Mouse (Mus musculus) lung, embryonic 14.5 days (tissue): ENCODE data around the gene Slc16a5. TPM values are rescaled to one million over a fixed set of nuclear protein-coding genes. Genes with fewer than 3 reads are reported as not detected.

Source experiments
- ATAC-seq: fragments of 200-750 bp; cut with Nextera tagmentation; 2 replicates; pipeline ENCODE4 v1.8.0; 2017; ENCODE audit warnings: mild to moderate bottlenecking, moderate TSS enrichment, moderate library complexity; ENCODE audit not compliant: insufficient read depth
- DNase-seq: peaks from one replicate; pipeline ENCODE4 v3.0.0-alpha.2; 2015
- H3K27ac ChIP-seq: fragments of 300-500 bp; sonication (generic); 2 replicates; pipeline ENCODE4 v1.5.1; 2014; ENCODE audit warnings: low read depth, mild to moderate bottlenecking, moderate library complexity
- H3K27me3 ChIP-seq: fragments of 300-500 bp; sonication (generic); 2 replicates; pipeline ENCODE4 v1.6.1; 2014; ENCODE audit warnings: low read length, control low read depth; ENCODE audit not compliant: insufficient read depth
- H3K36me3 ChIP-seq: fragments of 300-500 bp; sonication (generic); 2 replicates; pipeline ENCODE4 v1.6.1; 2014; ENCODE audit warnings: control low read depth; ENCODE audit not compliant: insufficient read depth
- H3K4me1 ChIP-seq: fragments of 300-500 bp; sonication (generic); 2 replicates; pipeline ENCODE4 v1.6.1; 2014; ENCODE audit warnings: antibody characterized with exemption, control low read depth; ENCODE audit not compliant: insufficient read depth
- H3K4me2 ChIP-seq: fragments of 300-500 bp; sonication (generic); 2 replicates; pipeline ENCODE4 v1.6.1; 2014; ENCODE audit warnings: mild to moderate bottlenecking
- H3K4me3 ChIP-seq: fragments of 300-500 bp; sonication (generic); 2 replicates; pipeline ENCODE4 v1.5.1; 2014; ENCODE audit warnings: low read depth, low read length
- H3K9ac ChIP-seq: fragments of 300-500 bp; sonication (generic); 2 replicates; pipeline ENCODE4 v1.6.1; 2014
- H3K9me3 ChIP-seq: fragments of 300-500 bp; sonication (generic); 2 replicates; pipeline ENCODE4 v1.6.1; 2016; ENCODE audit warnings: low read depth, low read length, control low read depth
- CTCF ChIP-seq: IDR thresholded peaks from 2 replicates; pipeline ENCODE4 v1.5.1; 2016; ENCODE audit warnings: antibody characterized with exemption, low read depth
- WGBS: fragments of 180-500 bp; shearing (Covaris S2); extraction: QIAGEN DNeasy Blood & Tissue Kit; methylation state at CpG from one replicate; pipeline ENCODE4 v1.1.7; 2014; 5-methylcytosine and 5-hydroxymethylcytosine counted together
- polyA plus RNA-seq: library from polyadenylated mRNA; unstranded; fragments of >200 nt; fragmentation: Nextera tagmentation; extraction: Ambion mirVana; gene quantifications from 2 replicates; pipeline ENCODE4 v1.2.1, GENCODE M21; 2014

Slc16a5 gene
- polyA plus RNA-seq, 1 experiment from 2014 or later: 0.28 TPM

DNA sequence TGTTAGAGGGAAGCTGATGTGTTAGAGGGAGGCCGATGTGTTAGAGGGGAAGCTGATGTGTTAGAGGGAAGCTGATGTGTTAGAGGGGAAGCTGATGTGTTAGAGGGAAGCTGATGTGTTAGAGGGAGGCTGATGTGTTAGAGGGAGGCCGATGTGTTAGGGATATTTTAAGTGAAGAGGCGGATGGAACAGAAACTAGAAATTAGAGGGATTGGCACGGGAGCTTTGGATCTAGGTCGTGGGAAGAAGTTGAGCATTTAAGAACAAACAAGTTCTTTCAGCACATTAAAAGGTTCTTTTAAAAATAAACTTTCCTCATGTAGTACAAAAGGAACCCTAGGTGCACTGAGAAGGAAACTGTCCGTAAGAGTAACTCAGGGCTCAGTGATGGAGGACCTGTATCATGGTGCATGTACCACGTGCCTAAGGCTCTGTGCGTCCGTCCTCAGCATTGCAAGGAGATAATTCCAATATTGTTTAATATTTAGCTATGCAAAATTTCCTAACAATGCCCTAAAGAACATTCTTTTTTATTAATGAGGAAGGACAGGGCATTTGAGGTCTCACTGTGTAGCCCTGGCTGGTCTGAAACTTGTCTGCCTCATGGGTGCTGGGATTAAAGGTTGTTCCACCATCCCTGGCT is 16.1 kb downstream of the Slc16a5 start:
- TF ChIP-seq CTCF: no peak
- peaks cover 7% of the 10 kb centered on the region for H3K4me1 ChIP-seq
- DNase-seq (no peak), ATAC-seq (no peak)
- H3K36me3 ChIP-seq: no peaks in the 10 kb centered on the region
- H3K9ac ChIP-seq: no peak overlapping the region
- H3K9me3 ChIP-seq: no peaks in the 10 kb centered on the region
- no peaks in the 10 kb centered on the region for H3K27me3 ChIP-seq
- no peak overlapping the region for H3K4me3 ChIP-seq
- WGBS: 83% methylated on average over 9 of the region's 9 CpGs
- no peak overlapping the region for H3K27ac ChIP-seq
- no peak overlapping the region for H3K4me2 ChIP-seq

- no peak overlapping the region for H3K27ac ChIP-seq
- no peak overlapping the region for H3K4me2 ChIP-seq
- H3K27me3 ChIP-seq: no peaks in the 10 kb centered on the region
- 69% methylated on average over 6 of the region's 6 CpGs for WGBS
- DNase-seq (no peak), ATAC-seq (no peak)
- no peak overlapping the region; the same call in 1 of the 2 replicates for H3K9ac ChIP-seq
- H3K36me3 ChIP-seq: no peaks in the 10 kb centered on the region
- H3K4me3 ChIP-seq: no peak overlapping the region
- H3K9me3 ChIP-seq: no peaks in the 10 kb centered on the region
- no peak for TF ChIP-seq CTCF
- no peaks in the 10 kb centered on the region for H3K4me1 ChIP-seq
Measured at GRCm38 (mm10) chr11:115481553-115482259, 19.4 kb downstream of the Slc16a5 start.

GRCm38 (mm10) chr11:115483278-115483677 is 21.0 kb downstream of the Slc16a5 start:
- ATAC-seq (no peak), DNase-seq (no peak)
- no peak overlapping the region for H3K27ac ChIP-seq
- no peak for TF ChIP-seq CTCF
- no peaks in the 10 kb centered on the region for H3K4me1 ChIP-seq
- H3K27me3 ChIP-seq: no peaks in the 10 kb centered on the region
- H3K9ac ChIP-seq: no peak overlapping the region
- no peaks in the 10 kb centered on the region for H3K9me3 ChIP-seq
- no peaks in the 10 kb centered on the region for H3K36me3 ChIP-seq
- WGBS: 69% methylated on average over 11 of the region's 11 CpGs
- H3K4me3 ChIP-seq: no peak overlapping the region
- H3K4me2 ChIP-seq: no peak overlapping the region

DNA sequence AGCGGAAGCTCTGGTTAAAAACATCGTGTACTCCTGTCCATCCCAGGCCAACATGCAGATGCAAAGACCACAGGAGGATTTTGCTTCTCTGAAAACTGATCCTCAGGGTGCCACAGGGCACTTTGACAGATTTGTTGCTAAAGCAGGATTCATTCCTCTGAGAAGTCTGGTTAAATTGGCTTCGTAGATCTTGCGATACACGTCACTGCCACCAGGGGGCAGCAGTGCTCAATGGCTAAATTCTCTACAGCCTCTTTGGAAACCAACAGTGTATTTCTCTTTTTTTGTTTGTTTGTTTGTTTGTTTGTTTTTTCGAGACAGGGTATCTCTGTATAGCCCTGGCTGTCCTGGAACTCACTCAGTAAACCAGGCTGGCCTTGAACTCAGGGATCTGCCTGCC is 21.5 kb downstream of the Slc16a5 start:
- DNase-seq (peak; percentile 93), ATAC-seq (no peak)
- H3K4me3 ChIP-seq: no peak overlapping the region
- H3K4me2 ChIP-seq: no peak overlapping the region
- no peaks in the 10 kb centered on the region for H3K4me1 ChIP-seq
- H3K27me3 ChIP-seq: no peaks in the 10 kb centered on the region
- H3K27ac ChIP-seq: no peak overlapping the region
- no peaks in the 10 kb centered on the region for H3K9me3 ChIP-seq
- 18% methylated on average over 6 of the region's 6 CpGs for WGBS
- peak; percentile 95 for TF ChIP-seq CTCF
- H3K36me3 ChIP-seq: peaks cover 3% of the 10 kb centered on the region; the same call in 1 of the 2 replicates
- H3K9ac ChIP-seq: no peak overlapping the region

DNA sequence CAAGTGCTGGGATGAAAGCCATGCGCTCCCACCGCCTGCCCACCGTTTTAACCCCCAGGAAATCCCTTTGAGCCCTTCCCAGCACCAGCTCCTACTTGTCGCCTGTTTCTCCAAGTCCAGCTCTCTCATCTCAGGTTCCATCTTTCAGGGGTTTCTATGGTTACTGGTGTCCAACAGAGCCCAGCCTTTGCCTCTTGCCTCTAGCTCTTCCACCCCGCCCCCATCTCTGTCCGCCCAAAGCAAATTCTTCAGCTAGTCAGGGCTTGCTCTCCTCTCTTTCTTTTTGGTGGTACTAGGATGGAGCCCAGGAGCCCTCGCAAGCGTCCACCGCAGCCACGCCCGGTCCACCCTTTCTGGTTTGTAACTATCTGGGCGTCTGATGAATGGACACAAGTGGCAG is 22.9 kb downstream of the Slc16a5 start:
- H3K9ac ChIP-seq: no peak overlapping the region

GRCm38 (mm10) chr11:115488551-115489104 is 26.4 kb downstream of the Slc16a5 start:
- H3K27me3 ChIP-seq: no peaks in the 10 kb centered on the region
- H3K36me3 ChIP-seq: peaks cover 14% of the 10 kb centered on the region; the same call in 1 of the 2 replicates
- ATAC-seq (no peak), DNase-seq (no peak)
- 87% methylated on average over 19 of the region's 19 CpGs for WGBS
- H3K4me3 ChIP-seq: no peak overlapping the region
- 0 out of 2 replicates have a peak, but pooled peaks cover 5% of the 10 kb centered on the region for H3K4me1 ChIP-seq
- TF ChIP-seq CTCF: no peak
- H3K4me2 ChIP-seq: no peak overlapping the region
- H3K9me3 ChIP-seq: no peaks in the 10 kb centered on the region
- no peak overlapping the region for H3K9ac ChIP-seq
- H3K27ac ChIP-seq: no peak overlapping the region

More for the DNA sequence above, 22.9 kb downstream of the Slc16a5 start:
- WGBS: 58% methylated on average over 12 of the region's 12 CpGs
- H3K27me3 ChIP-seq: no peaks in the 10 kb centered on the region
- H3K36me3 ChIP-seq: peaks cover 14% of the 10 kb centered on the region; the same call in 1 of the 2 replicates
- ATAC-seq (no peak), DNase-seq (no peak)
- H3K4me2 ChIP-seq: no peak overlapping the region
- H3K4me3 ChIP-seq: no peak overlapping the region
- no peak overlapping the region for H3K27ac ChIP-seq
- no peaks in the 10 kb centered on the region for H3K9me3 ChIP-seq
- H3K4me1 ChIP-seq: no peaks in the 10 kb centered on the region
- TF ChIP-seq CTCF: no peak
